Mouse (Mus musculus): ENCODE results near the gene Ada. TPM values are rescaled to one million over a fixed set of nuclear protein-coding genes. Genes with fewer than 3 reads are reported as not detected.

Ada gene
- 1 to 10 TPM; 4.4 to 8.2 (median 7.4) TPM for polyA plus RNA-seq (2017; shearing (Covaris generic))

- peak; percentile 57 for ATAC-seq
Measured at GRCm38 (mm10) chr2:163749647-163750611, at the start of gene Ada. Ada (minus strand) TSS chr2:163750239.

- no peak for ATAC-seq
Measured at GRCm38 (mm10) chr2:163798411-163798810, 48.4 kb upstream of the Ada start.

- no peak for ATAC-seq
Measured at GRCm38 (mm10) chr2:163788484-163788883, 38.4 kb upstream of the Ada start.

- no peak for ATAC-seq
Measured at GRCm38 (mm10) chr2:163787709-163788108, 37.7 kb upstream of the Ada start.

- ATAC-seq = no peak
Measured at GRCm38 (mm10) chr2:163787086-163787485, 37.0 kb upstream of the Ada start.

- ATAC-seq = no peak
Measured at GRCm38 (mm10) chr2:163783901-163784300, 33.9 kb upstream of the Ada start.

GRCm38 (mm10) chr2:163783368-163783767 lies 33.3 kb upstream of the Ada start:
- ATAC-seq = no peak

GRCm38 (mm10) chr2:163778896-163779295 lies 28.9 kb upstream of the Ada start:
- no peak for ATAC-seq

- no peak for ATAC-seq
Measured at GRCm38 (mm10) chr2:163777061-163777460, 27.0 kb upstream of the Ada start.

- ATAC-seq = no peak
Measured at GRCm38 (mm10) chr2:163776661-163777060, 26.6 kb upstream of the Ada start.

- no peak for ATAC-seq
Measured at GRCm38 (mm10) chr2:163770731-163771130, 20.7 kb upstream of the Ada start.

GRCm38 (mm10) chr2:163766890-163767289 lies 16.9 kb upstream of the Ada start:
- no peak for ATAC-seq

GRCm38 (mm10) chr2:163766261-163766660 lies 16.2 kb upstream of the Ada start:
- no peak for ATAC-seq

GRCm38 (mm10) chr2:163761402-163761801 lies 11.4 kb upstream of the Ada start:
- ATAC-seq = no peak

GRCm38 (mm10) chr2:163760589-163760988 lies 10.6 kb upstream of the Ada start:
- ATAC-seq = no peak

- no peak for ATAC-seq
Measured at GRCm38 (mm10) chr2:163758146-163758545, 8.1 kb upstream of the Ada start.

GRCm38 (mm10) chr2:163756723-163757122 lies 6.7 kb upstream of the Ada start:
- ATAC-seq = no peak

GRCm38 (mm10) chr2:163754228-163754627 lies 4.2 kb upstream of the Ada start:
- no peak for ATAC-seq

- no peak for ATAC-seq
Measured at GRCm38 (mm10) chr2:163744801-163745570, 5.1 kb downstream of the Ada start.

GRCm38 (mm10) chr2:163743357-163743756 lies 6.7 kb downstream of the Ada start:
- ATAC-seq = no peak

GRCm38 (mm10) chr2:163742656-163743055 lies 7.4 kb downstream of the Ada start:
- ATAC-seq = no peak

- no peak for ATAC-seq
Measured at GRCm38 (mm10) chr2:163735980-163736379, 14.1 kb downstream of the Ada start.

GRCm38 (mm10) chr2:163735163-163735562 lies 14.9 kb downstream of the Ada start:
- no peak for ATAC-seq

- no peak for ATAC-seq
Measured at GRCm38 (mm10) chr2:163732021-163732420, 18.0 kb downstream of the Ada start.
